Mouse (Mus musculus) cerebellum, adult 2 months (tissue): Measurements from ENCODE around the gene Ndufs7.

ENCODE experiments used
- CTCF ChIP-seq: fragments of 200-500 bp; IDR thresholded peaks from 2 replicates; pipeline ENCODE4 v1.5.1; 2011; ENCODE audit warnings: low read depth, mild to moderate bottlenecking, control low read depth, low read length, moderate library complexity, borderline replicate concordance; ENCODE audit not compliant: insufficient read depth
- POLR2A ChIP-seq: fragments of 200-500 bp; IDR thresholded peaks from 2 replicates; pipeline ENCODE4 v1.6.1; 2011; ENCODE audit warnings: low read length, control low read depth, borderline replicate concordance; ENCODE audit not compliant: insufficient read depth

DNA sequence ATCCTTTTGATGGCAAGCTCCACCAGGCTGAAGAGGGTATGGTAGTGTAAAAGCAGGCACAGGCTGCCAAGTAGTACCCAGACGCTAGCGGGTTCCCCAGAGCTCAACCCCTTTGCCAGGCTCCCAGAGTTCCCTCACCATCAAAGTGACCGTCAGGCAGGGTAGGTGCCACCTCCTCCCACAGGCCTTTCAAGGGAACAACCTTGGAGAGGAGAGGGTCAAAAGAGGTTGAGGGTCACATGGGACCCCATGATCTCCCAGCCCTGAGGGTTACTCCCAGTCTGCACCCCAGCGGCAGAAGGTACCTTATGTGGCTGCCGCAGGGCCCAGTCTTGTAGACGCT, 10.5 kb downstream of the Ndufs7 start:
- TF ChIP-seq CTCF (no peak), POLR2A (no peak)
